Mouse (Mus musculus): ENCODE results near the gene Slc12a4.
"Not testable (repeated sequence)": the region's sequence is repeated elsewhere in the genome, so short reads cannot be mapped to it uniquely, and the experiment has no call there.

DNA sequence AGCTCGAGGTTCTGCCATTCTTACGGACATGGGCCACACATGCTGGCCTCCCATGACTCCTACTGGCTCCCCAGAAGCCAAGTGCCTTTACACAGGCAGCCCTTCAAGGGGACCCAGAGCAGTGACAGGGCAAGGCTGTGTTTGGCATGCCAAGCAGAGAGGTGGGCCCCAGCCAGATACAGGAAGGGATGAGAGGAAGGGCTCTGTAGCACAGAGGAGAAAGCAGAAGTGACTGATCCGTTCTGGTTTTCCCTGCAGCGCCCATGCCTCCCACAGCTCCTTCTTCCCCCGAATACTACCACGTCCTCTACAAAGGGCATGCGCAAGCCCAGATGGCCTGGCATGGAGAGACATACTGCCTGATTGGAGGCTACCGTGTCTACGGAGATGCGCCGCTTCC, 17.5 kb upstream of the Slc12a4 start:
- not testable (repeated sequence) for TF ChIP-seq POLR2A (IDR thresholded peaks at IDR 0.05; ENCODE audit: borderline replicate concordance, extremely low read depth, low read depth, low read length); CTCF (IDR thresholded peaks at IDR 0.05; ENCODE audit: insufficient read depth, low read length)
